Mouse (Mus musculus): ENCODE measurements around the gene Nbas. TPM values are rescaled to one million over a fixed set of nuclear protein-coding genes. Genes with fewer than 3 reads are reported as not detected.

Gene Nbas
- polyA plus RNA-seq, 1 experiment from 2014 or later: 23.1 TPM

GRCm38 (mm10) chr12:13357229-13357628 is 88.3 kb downstream of the Nbas start:
- no peaks in the 10 kb centered on the region for H3K27me3 ChIP-seq (ENCODE audit: control insufficient read depth, insufficient read depth, low read length)
- 96% methylated on average over 5 of the region's 5 CpGs for WGBS
- no peak overlapping the region for H3K4me3 ChIP-seq (replicated peaks; ENCODE audit: low read depth, low read length)
- no peak for DNase-seq
- no peak for ATAC-seq (ENCODE audit: low FRiP score, low TSS enrichment)
- H3K4me2 ChIP-seq (ENCODE audit: low read length): no peak overlapping the region
- no peak overlapping the region for H3K27ac ChIP-seq (replicated peaks; ENCODE audit: low read depth, low read length)
- H3K4me1 ChIP-seq (ENCODE audit: control insufficient read depth, insufficient read depth, low read length): no peaks in the 10 kb centered on the region
- H3K9me3 ChIP-seq (ENCODE audit: control insufficient read depth, low read length): no peaks in the 10 kb centered on the region
- H3K36me3 ChIP-seq (ENCODE audit: control insufficient read depth, insufficient read depth, low read length): peaks cover 19% of the 10 kb centered on the region; the same call in 1 of the 2 replicates
- H3K9ac ChIP-seq (replicated peaks; ENCODE audit: low read length): no peak overlapping the region

GRCm38 (mm10) chr12:13358849-13359248 is 89.9 kb downstream of the Nbas start:
- no peaks in the 10 kb centered on the region for H3K4me1 ChIP-seq (ENCODE audit: control insufficient read depth, insufficient read depth, low read length)
- ATAC-seq (ENCODE audit: low FRiP score, low TSS enrichment): no peak
- no peak for DNase-seq
- no peak overlapping the region for H3K27ac ChIP-seq (replicated peaks; ENCODE audit: low read depth, low read length)
- H3K9me3 ChIP-seq (ENCODE audit: control insufficient read depth, low read length): no peaks in the 10 kb centered on the region
- H3K4me3 ChIP-seq (replicated peaks; ENCODE audit: low read depth, low read length): no peak overlapping the region
- no peak overlapping the region for H3K9ac ChIP-seq (replicated peaks; ENCODE audit: low read length)
- no peak overlapping the region for H3K4me2 ChIP-seq (ENCODE audit: low read length)
- 82% methylated on average over 4 of the region's 4 CpGs for WGBS
- peaks cover 20% of the 10 kb centered on the region; the same call in 1 of the 2 replicates for H3K36me3 ChIP-seq (ENCODE audit: control insufficient read depth, insufficient read depth, low read length)
- H3K27me3 ChIP-seq (ENCODE audit: control insufficient read depth, insufficient read depth, low read length): no peaks in the 10 kb centered on the region

GRCm38 (mm10) chr12:13360183-13360811 is 91.4 kb downstream of the Nbas start:
- Histone ChIP-seq H3K4me1 (ENCODE audit: control insufficient read depth, insufficient read depth, low read length) (no peaks in the 10 kb centered on the region), H3K9ac (replicated peaks; ENCODE audit: low read length) (no peak overlapping the region), H3K4me3 (replicated peaks; ENCODE audit: low read depth, low read length) (no peak overlapping the region), H3K4me2 (ENCODE audit: low read length) (no peak overlapping the region), H3K27me3 (ENCODE audit: control insufficient read depth, insufficient read depth, low read length) (no peaks in the 10 kb centered on the region), H3K9me3 (ENCODE audit: control insufficient read depth, low read length) (no peaks in the 10 kb centered on the region), H3K36me3 (ENCODE audit: control insufficient read depth, insufficient read depth, low read length) (peaks cover 20% of the 10 kb centered on the region; the same call in 1 of the 2 replicates), H3K27ac (replicated peaks; ENCODE audit: low read depth, low read length) (no peak overlapping the region)
- WGBS: 22% methylated on average over 7 of the region's 7 CpGs
- ATAC-seq (ENCODE audit: low FRiP score, low TSS enrichment) (no peak), DNase-seq (no peak)

GRCm38 (mm10) chr12:13381580-13381979 is 112.6 kb downstream of the Nbas start:
- Histone ChIP-seq H3K27me3 (ENCODE audit: control insufficient read depth, insufficient read depth, low read length) (no peaks in the 10 kb centered on the region), H3K36me3 (ENCODE audit: control insufficient read depth, insufficient read depth, low read length) (peaks cover 10% of the 10 kb centered on the region), H3K9ac (replicated peaks; ENCODE audit: low read length) (no peak overlapping the region), H3K4me1 (ENCODE audit: control insufficient read depth, insufficient read depth, low read length) (no peaks in the 10 kb centered on the region), H3K9me3 (ENCODE audit: control insufficient read depth, low read length) (no peaks in the 10 kb centered on the region), H3K4me2 (ENCODE audit: low read length) (no peak overlapping the region), H3K4me3 (replicated peaks; ENCODE audit: low read depth, low read length) (no peak overlapping the region), H3K27ac (replicated peaks; ENCODE audit: low read depth, low read length) (no peak overlapping the region)
- DNase-seq: no peak
- no peak for ATAC-seq (ENCODE audit: low FRiP score, low TSS enrichment)
- WGBS: 94% methylated on average over 7 of the region's 7 CpGs

GRCm38 (mm10) chr12:13382046-13382445 is 113.1 kb downstream of the Nbas start:
- Histone ChIP-seq H3K9me3 (ENCODE audit: control insufficient read depth, low read length) (no peaks in the 10 kb centered on the region), H3K27ac (replicated peaks; ENCODE audit: low read depth, low read length) (no peak overlapping the region), H3K4me3 (replicated peaks; ENCODE audit: low read depth, low read length) (no peak overlapping the region), H3K4me2 (ENCODE audit: low read length) (no peak overlapping the region), H3K9ac (replicated peaks; ENCODE audit: low read length) (no peak overlapping the region), H3K36me3 (ENCODE audit: control insufficient read depth, insufficient read depth, low read length) (peaks cover 8% of the 10 kb centered on the region; the same call in 1 of the 2 replicates), H3K27me3 (ENCODE audit: control insufficient read depth, insufficient read depth, low read length) (no peaks in the 10 kb centered on the region), H3K4me1 (ENCODE audit: control insufficient read depth, insufficient read depth, low read length) (no peaks in the 10 kb centered on the region)
- no peak for ATAC-seq (ENCODE audit: low FRiP score, low TSS enrichment)
- no peak for DNase-seq

GRCm38 (mm10) chr12:13389644-13390043 is 120.7 kb downstream of the Nbas start:
- Histone ChIP-seq H3K27me3 (ENCODE audit: control insufficient read depth, insufficient read depth, low read length) (no peaks in the 10 kb centered on the region), H3K9ac (replicated peaks; ENCODE audit: low read length) (no peak overlapping the region), H3K27ac (replicated peaks; ENCODE audit: low read depth, low read length) (no peak overlapping the region), H3K4me2 (ENCODE audit: low read length) (no peak overlapping the region), H3K4me1 (ENCODE audit: control insufficient read depth, insufficient read depth, low read length) (no peaks in the 10 kb centered on the region), H3K4me3 (replicated peaks; ENCODE audit: low read depth, low read length) (no peak overlapping the region), H3K9me3 (ENCODE audit: control insufficient read depth, low read length) (no peaks in the 10 kb centered on the region), H3K36me3 (ENCODE audit: control insufficient read depth, insufficient read depth, low read length) (peaks cover 30% of the 10 kb centered on the region)
- 78% methylated on average over 1 of the region's 1 CpGs for WGBS
- DNase-seq (no peak), ATAC-seq (ENCODE audit: low FRiP score, low TSS enrichment) (no peak)

GRCm38 (mm10) chr12:13410191-13410590 is 141.3 kb downstream of the Nbas start:
- no peak overlapping the region for H3K9ac ChIP-seq (replicated peaks; ENCODE audit: low read length)
- H3K27me3 ChIP-seq (ENCODE audit: control insufficient read depth, insufficient read depth, low read length): no peaks in the 10 kb centered on the region
- ATAC-seq (ENCODE audit: low FRiP score, low TSS enrichment): no peak
- H3K9me3 ChIP-seq (ENCODE audit: control insufficient read depth, low read length): no peaks in the 10 kb centered on the region
- no peak for DNase-seq
- H3K4me1 ChIP-seq (ENCODE audit: control insufficient read depth, insufficient read depth, low read length): no peaks in the 10 kb centered on the region
- no peak overlapping the region for H3K4me2 ChIP-seq (ENCODE audit: low read length)
- H3K4me3 ChIP-seq (replicated peaks; ENCODE audit: low read depth, low read length): no peak overlapping the region
- H3K27ac ChIP-seq (replicated peaks; ENCODE audit: low read depth, low read length): no peak overlapping the region
- peaks cover 5% of the 10 kb centered on the region; the same call in 1 of the 2 replicates for H3K36me3 ChIP-seq (ENCODE audit: control insufficient read depth, insufficient read depth, low read length)

GRCm38 (mm10) chr12:13418651-13419050 is 149.7 kb downstream of the Nbas start:
- Histone ChIP-seq H3K27ac (replicated peaks; ENCODE audit: low read depth, low read length) (no peak overlapping the region), H3K9ac (replicated peaks; ENCODE audit: low read length) (no peak overlapping the region), H3K9me3 (ENCODE audit: control insufficient read depth, low read length) (no peaks in the 10 kb centered on the region), H3K4me3 (replicated peaks; ENCODE audit: low read depth, low read length) (no peak overlapping the region), H3K4me1 (ENCODE audit: control insufficient read depth, insufficient read depth, low read length) (no peaks in the 10 kb centered on the region), H3K27me3 (ENCODE audit: control insufficient read depth, insufficient read depth, low read length) (no peaks in the 10 kb centered on the region), H3K4me2 (ENCODE audit: low read length) (no peak overlapping the region), H3K36me3 (ENCODE audit: control insufficient read depth, insufficient read depth, low read length) (peaks cover 18% of the 10 kb centered on the region; the same call in 1 of the 2 replicates)
- DNase-seq: no peak
- 89% methylated on average over 2 of the region's 2 CpGs for WGBS
- no peak for ATAC-seq (ENCODE audit: low FRiP score, low TSS enrichment)

GRCm38 (mm10) chr12:13430219-13430618 is 161.3 kb downstream of the Nbas start:
- Histone ChIP-seq H3K9me3 (ENCODE audit: control insufficient read depth, low read length) (no peaks in the 10 kb centered on the region), H3K4me1 (ENCODE audit: control insufficient read depth, insufficient read depth, low read length) (no peaks in the 10 kb centered on the region), H3K4me2 (ENCODE audit: low read length) (no peak overlapping the region), H3K27me3 (ENCODE audit: control insufficient read depth, insufficient read depth, low read length) (no peaks in the 10 kb centered on the region), H3K27ac (replicated peaks; ENCODE audit: low read depth, low read length) (no peak overlapping the region), H3K4me3 (replicated peaks; ENCODE audit: low read depth, low read length) (no peak overlapping the region), H3K36me3 (ENCODE audit: control insufficient read depth, insufficient read depth, low read length) (peaks cover 7% of the 10 kb centered on the region), H3K9ac (replicated peaks; ENCODE audit: low read length) (no peak overlapping the region)
- WGBS: 91% methylated on average over 1 of the region's 1 CpGs
- ATAC-seq (ENCODE audit: low FRiP score, low TSS enrichment): no peak
- DNase-seq: no peak

All from midbrain, embryonic 14.5 days (tissue).